Mouse (Mus musculus): ENCODE results near the gene Dbil5. TPM values are rescaled to one million over a fixed set of nuclear protein-coding genes. Genes with fewer than 3 reads are reported as not detected.
"Not testable (repeated sequence)": the region's sequence is repeated elsewhere in the genome, so short reads cannot be mapped to it uniquely, and the experiment has no call there.

The Dbil5 gene
- polyA plus RNA-seq, 1 experiment from 2014 or later: 1.3 TPM

GRCm38 (mm10) chr11:76196275-76196976 lies 21.0 kb upstream of the Dbil5 start:
- WGBS: 55% methylated on average over 8 of the region's 8 CpGs
- Histone ChIP-seq H3K36me3 (ENCODE audit: control insufficient read depth, insufficient read depth, low read length) (no peaks in the 10 kb centered on the region), H3K4me3 (ENCODE audit: low read depth, low read length) (no peak overlapping the region), H3K4me2 (replicated peaks; ENCODE audit: low read depth, low read length) (peak overlapping the region; percentile 6), H3K27me3 (ENCODE audit: control insufficient read depth, insufficient read depth, low read length) (no peaks in the 10 kb centered on the region), H3K4me1 (ENCODE audit: control insufficient read depth, insufficient read depth, low read length) (no peaks in the 10 kb centered on the region), H3K27ac (ENCODE audit: low read length) (peak overlapping the region; percentile 75), H3K9ac (replicated peaks; ENCODE audit: low read depth, low read length) (no peak overlapping the region), H3K9me3 (ENCODE audit: control insufficient read depth, low read depth, low read length) (no peaks in the 10 kb centered on the region)
- peak; percentile 84 for ATAC-seq (ENCODE audit: insufficient number of reproducible peaks, insufficient read depth, low FRiP score, low read depth)

DNA sequence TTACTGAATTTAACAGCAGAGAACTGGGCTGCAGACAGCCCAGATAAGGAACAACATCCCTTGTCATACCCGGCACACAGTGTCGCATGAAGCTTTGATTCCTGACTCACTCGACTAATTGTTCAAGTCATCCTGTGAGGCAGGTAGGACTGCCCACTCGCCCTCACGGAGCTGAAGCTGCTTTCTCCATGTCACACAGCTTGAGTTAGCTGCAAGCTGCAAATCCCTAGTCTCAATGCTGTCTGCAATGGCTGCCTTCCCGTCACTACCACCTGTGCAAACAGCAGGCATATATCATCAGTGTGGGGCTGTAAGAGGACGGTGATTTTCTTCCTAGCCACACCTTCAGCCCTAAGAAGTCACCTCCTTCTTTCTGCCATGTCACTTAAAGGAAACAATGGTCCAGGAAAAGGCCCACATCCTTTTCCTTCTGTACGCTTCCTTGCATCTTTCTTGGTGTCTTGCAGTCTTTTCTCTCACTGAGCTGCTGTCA lies 20.4 kb upstream of the Dbil5 start:
- ATAC-seq (ENCODE audit: insufficient number of reproducible peaks, insufficient read depth, low FRiP score, low read depth): no peak
- no peak overlapping the region for H3K9ac ChIP-seq (replicated peaks; ENCODE audit: low read depth, low read length)
- H3K36me3 ChIP-seq (ENCODE audit: control insufficient read depth, insufficient read depth, low read length): no peaks in the 10 kb centered on the region
- H3K4me2 ChIP-seq (replicated peaks; ENCODE audit: low read depth, low read length): peak overlapping the region; percentile 6
- H3K9me3 ChIP-seq (ENCODE audit: control insufficient read depth, low read depth, low read length): no peaks in the 10 kb centered on the region
- no peak overlapping the region for H3K4me3 ChIP-seq (ENCODE audit: low read depth, low read length)
- no peaks in the 10 kb centered on the region for H3K27me3 ChIP-seq (ENCODE audit: control insufficient read depth, insufficient read depth, low read length)
- H3K27ac ChIP-seq (ENCODE audit: low read length): peak overlapping the region; percentile 75
- 45% methylated on average over 8 of the region's 8 CpGs for WGBS
- H3K4me1 ChIP-seq (ENCODE audit: control insufficient read depth, insufficient read depth, low read length): no peaks in the 10 kb centered on the region

DNA sequence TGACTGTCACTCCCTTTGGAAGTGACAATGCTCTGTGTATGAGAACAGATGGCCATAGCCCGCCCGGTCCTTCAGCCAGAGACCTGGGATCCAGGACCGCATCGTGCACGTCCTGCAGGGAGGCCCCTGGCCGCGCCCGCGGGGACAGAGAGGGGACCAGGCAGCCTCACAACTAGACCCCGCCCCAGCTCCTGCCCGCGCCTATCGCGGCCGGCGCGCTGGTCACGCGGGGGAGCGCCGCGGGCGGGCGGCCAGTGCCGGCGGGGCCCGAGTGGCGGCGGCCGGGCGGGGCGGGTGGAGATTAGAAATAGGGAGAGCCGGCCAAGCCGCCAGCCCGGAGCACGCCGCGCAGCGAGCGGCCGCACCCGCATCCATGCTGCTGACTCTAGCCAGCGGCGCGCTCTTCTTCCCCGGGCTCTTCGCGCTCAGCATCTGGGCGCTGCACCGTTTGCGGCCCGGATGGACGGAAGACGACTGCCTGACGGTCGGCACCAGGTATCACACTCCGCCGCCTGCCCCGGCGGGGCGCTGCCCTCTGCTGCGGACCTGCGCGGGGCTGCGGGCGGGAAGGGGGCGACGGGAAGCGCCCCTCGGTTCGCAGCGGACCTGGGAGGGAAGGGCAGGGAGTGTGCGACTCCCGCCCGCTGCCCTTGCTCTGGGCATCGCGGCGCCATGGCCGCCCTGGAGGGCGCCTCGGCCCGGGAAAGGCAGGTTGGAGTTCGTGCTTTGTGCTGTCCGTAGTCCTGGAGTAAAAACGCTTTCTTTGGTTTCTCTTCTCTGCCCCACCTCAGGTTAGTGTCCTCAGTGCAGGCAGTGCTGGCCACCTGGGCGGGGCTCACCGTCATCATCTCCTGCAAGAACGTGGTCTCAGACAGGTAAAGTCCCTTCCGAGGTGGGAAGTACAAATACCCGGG lies 15.4 kb upstream of the Dbil5 start:
- Histone ChIP-seq H3K4me1 (ENCODE audit: control insufficient read depth, insufficient read depth, low read length) (0 out of 2 replicates have a peak, but pooled peaks cover 6% of the 10 kb centered on the region), H3K9ac (replicated peaks; ENCODE audit: low read depth, low read length) (peak overlapping the region; percentile 91), H3K9me3 (ENCODE audit: control insufficient read depth, low read depth, low read length) (no peaks in the 10 kb centered on the region), H3K4me3 (ENCODE audit: low read depth, low read length) (peak overlapping the region; percentile 97), H3K27ac (ENCODE audit: low read length) (peak overlapping the region; percentile 64), H3K36me3 (ENCODE audit: control insufficient read depth, insufficient read depth, low read length) (peaks cover 3% of the 10 kb centered on the region), H3K4me2 (replicated peaks; ENCODE audit: low read depth, low read length) (peak overlapping the region; percentile 90), H3K27me3 (ENCODE audit: control insufficient read depth, insufficient read depth, low read length) (no peaks in the 10 kb centered on the region)
- ATAC-seq (ENCODE audit: insufficient number of reproducible peaks, insufficient read depth, low FRiP score, low read depth): peak; percentile 96
- WGBS: under 1% methylated on average over 90 of the region's 90 CpGs

- H3K36me3 ChIP-seq (ENCODE audit: control insufficient read depth, insufficient read depth, low read length): peaks cover 25% of the 10 kb centered on the region
- H3K4me1 ChIP-seq (ENCODE audit: control insufficient read depth, insufficient read depth, low read length): 0 out of 2 replicates have a peak, but pooled peaks cover 6% of the 10 kb centered on the region
- H3K4me2 ChIP-seq (replicated peaks; ENCODE audit: low read depth, low read length): no peak overlapping the region
- no peaks in the 10 kb centered on the region for H3K27me3 ChIP-seq (ENCODE audit: control insufficient read depth, insufficient read depth, low read length)
- no peak for ATAC-seq (ENCODE audit: insufficient number of reproducible peaks, insufficient read depth, low FRiP score, low read depth)
- H3K27ac ChIP-seq (ENCODE audit: low read length): no peak overlapping the region
- no peak overlapping the region for H3K4me3 ChIP-seq (ENCODE audit: low read depth, low read length)
- no peaks in the 10 kb centered on the region for H3K9me3 ChIP-seq (ENCODE audit: control insufficient read depth, low read depth, low read length)
- WGBS: 85% methylated on average over 5 of the region's 5 CpGs
- H3K9ac ChIP-seq (replicated peaks; ENCODE audit: low read depth, low read length): no peak overlapping the region
These were observed 10.6 kb upstream of the Dbil5 start for GRCm38 (mm10) chr11:76206793-76207192.

- no peak overlapping the region for H3K27ac ChIP-seq (ENCODE audit: low read length)
- H3K4me1 ChIP-seq (ENCODE audit: control insufficient read depth, insufficient read depth, low read length): no peaks in the 10 kb centered on the region
- 74% methylated on average over 13 of the region's 13 CpGs for WGBS
- ATAC-seq (ENCODE audit: insufficient number of reproducible peaks, insufficient read depth, low FRiP score, low read depth): no peak
- H3K9me3 ChIP-seq (ENCODE audit: control insufficient read depth, low read depth, low read length): no peaks in the 10 kb centered on the region
- peaks cover 41% of the 10 kb centered on the region for H3K36me3 ChIP-seq (ENCODE audit: control insufficient read depth, insufficient read depth, low read length)
- H3K27me3 ChIP-seq (ENCODE audit: control insufficient read depth, insufficient read depth, low read length): no peaks in the 10 kb centered on the region
- no peak overlapping the region for H3K4me3 ChIP-seq (ENCODE audit: low read depth, low read length)
- no peak overlapping the region for H3K4me2 ChIP-seq (replicated peaks; ENCODE audit: low read depth, low read length)
- no peak overlapping the region for H3K9ac ChIP-seq (replicated peaks; ENCODE audit: low read depth, low read length)
These were observed 7.0 kb upstream of the Dbil5 start for GRCm38 (mm10) chr11:76210228-76210985.

DNA sequence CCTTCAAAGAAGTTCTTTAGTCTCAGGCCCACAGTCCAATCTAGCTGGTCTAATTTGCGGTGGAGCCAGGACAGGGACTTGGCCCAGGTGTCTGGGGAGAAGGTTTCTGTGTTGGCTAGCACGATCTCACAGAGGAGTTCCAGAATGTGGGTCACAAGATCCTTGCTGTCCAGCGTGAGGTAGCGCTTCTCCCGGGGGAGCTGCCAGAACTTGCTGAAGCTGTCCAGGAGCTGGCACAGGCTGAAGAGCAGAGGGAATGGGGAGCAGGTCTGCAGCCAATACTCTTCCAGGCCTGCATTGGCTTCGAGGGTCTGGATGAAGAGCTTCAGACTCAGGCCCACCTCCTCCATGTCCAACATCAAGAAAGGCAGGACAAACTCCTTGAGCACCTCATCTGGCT lies 5.8 kb upstream of the Dbil5 start:
- not testable (repeated sequence) for H3K9ac ChIP-seq (replicated peaks; ENCODE audit: low read depth, low read length); H3K27me3 ChIP-seq (ENCODE audit: control insufficient read depth, insufficient read depth, low read length); H3K9me3 ChIP-seq (ENCODE audit: control insufficient read depth, low read depth, low read length); H3K4me2 ChIP-seq (replicated peaks; ENCODE audit: low read depth, low read length); H3K27ac ChIP-seq (ENCODE audit: low read length); H3K4me1 ChIP-seq (ENCODE audit: control insufficient read depth, insufficient read depth, low read length); H3K4me3 ChIP-seq (ENCODE audit: low read depth, low read length); ATAC-seq (ENCODE audit: insufficient number of reproducible peaks, insufficient read depth, low FRiP score, low read depth)
- peaks cover 41% of the 10 kb centered on the region for H3K36me3 ChIP-seq (ENCODE audit: control insufficient read depth, insufficient read depth, low read length)
- 98% methylated on average over 3 of the region's 6 CpGs for WGBS

GRCm38 (mm10) chr11:76213841-76214240 lies 3.6 kb upstream of the Dbil5 start:
- Histone ChIP-seq H3K4me1 (ENCODE audit: control insufficient read depth, insufficient read depth, low read length) (0 out of 2 replicates have a peak, but pooled peaks cover 4% of the 10 kb centered on the region), H3K27me3 (ENCODE audit: control insufficient read depth, insufficient read depth, low read length) (no peaks in the 10 kb centered on the region), H3K36me3 (ENCODE audit: control insufficient read depth, insufficient read depth, low read length) (peaks cover 23% of the 10 kb centered on the region), H3K27ac (ENCODE audit: low read length) (no peak overlapping the region), H3K9me3 (ENCODE audit: control insufficient read depth, low read depth, low read length) (no peaks in the 10 kb centered on the region), H3K9ac (replicated peaks; ENCODE audit: low read depth, low read length) (no peak overlapping the region), H3K4me3 (ENCODE audit: low read depth, low read length) (no peak overlapping the region), H3K4me2 (replicated peaks; ENCODE audit: low read depth, low read length) (no peak overlapping the region)
- WGBS: 89% methylated on average over 5 of the region's 5 CpGs
- no peak for ATAC-seq (ENCODE audit: insufficient number of reproducible peaks, insufficient read depth, low FRiP score, low read depth)

- H3K4me3 ChIP-seq (ENCODE audit: low read depth, low read length): no peak overlapping the region
- H3K36me3 ChIP-seq (ENCODE audit: control insufficient read depth, insufficient read depth, low read length): peaks cover 20% of the 10 kb centered on the region
- H3K9ac ChIP-seq (replicated peaks; ENCODE audit: low read depth, low read length): no peak overlapping the region
- no peaks in the 10 kb centered on the region for H3K9me3 ChIP-seq (ENCODE audit: control insufficient read depth, low read depth, low read length)
- H3K4me1 ChIP-seq (ENCODE audit: control insufficient read depth, insufficient read depth, low read length): 0 out of 2 replicates have a peak, but pooled peaks cover 4% of the 10 kb centered on the region
- ATAC-seq (ENCODE audit: insufficient number of reproducible peaks, insufficient read depth, low FRiP score, low read depth): no peak
- H3K27ac ChIP-seq (ENCODE audit: low read length): no peak overlapping the region
- no peak overlapping the region for H3K4me2 ChIP-seq (replicated peaks; ENCODE audit: low read depth, low read length)
- WGBS: 83% methylated on average over 2 of the region's 2 CpGs
- no peaks in the 10 kb centered on the region for H3K27me3 ChIP-seq (ENCODE audit: control insufficient read depth, insufficient read depth, low read length)
These were observed 2.4 kb upstream of the Dbil5 start for GRCm38 (mm10) chr11:76215011-76215410.

Measured in stomach, embryonic 14.5 days (tissue).